Mouse (Mus musculus): ENCODE results near the gene Tgfbi. TPM values are rescaled to one million over a fixed set of nuclear protein-coding genes. Genes with fewer than 3 reads are reported as not detected.
A peak's percentile ranks its signal among the peaks of the same experiment; 100 is the strongest.

The Tgfbi gene
- polyA plus RNA-seq, 1 experiment from 2014 or later: 59.4 TPM

- H3K9ac ChIP-seq: peak overlapping the region; percentile 26; the same call in 1 of the 2 replicates
Observed at GRCm38 (mm10) chr13:56634139-56634615, 24.9 kb downstream of the Tgfbi start.

GRCm38 (mm10) chr13:56634920-56635319 is 25.6 kb downstream of the Tgfbi start:
- peak; percentile 64; the same call in 1 of the 2 replicates for ATAC-seq (ENCODE audit: extremely low read depth, insufficient number of reproducible peaks, low FRiP score, low TSS enrichment)
- peak overlapping the region; percentile 7; the same call in 1 of the 2 replicates for H3K4me2 ChIP-seq
- H3K27ac ChIP-seq (replicated peaks): peak overlapping the region; percentile 88
- peaks cover 50% of the 10 kb centered on the region for H3K36me3 ChIP-seq
- no peak overlapping the region for H3K4me3 ChIP-seq
- no peak overlapping the region for H3K9ac ChIP-seq
- no peaks in the 10 kb centered on the region for H3K9me3 ChIP-seq
- 29% methylated on average over 7 of the region's 7 CpGs for WGBS
- H3K27me3 ChIP-seq (replicated peaks): no peaks in the 10 kb centered on the region
- peaks cover 46% of the 10 kb centered on the region for H3K4me1 ChIP-seq

More at GRCm38 (mm10) chr13:56634139-56634615, 24.9 kb downstream of the Tgfbi start:
- H3K9me3 ChIP-seq: no peaks in the 10 kb centered on the region
- no peaks in the 10 kb centered on the region for H3K27me3 ChIP-seq (replicated peaks)
- no peak for ATAC-seq (ENCODE audit: extremely low read depth, insufficient number of reproducible peaks, low FRiP score, low TSS enrichment)
- peaks cover 46% of the 10 kb centered on the region for H3K4me1 ChIP-seq
- 18% methylated on average over 7 of the region's 7 CpGs for WGBS
- H3K27ac ChIP-seq (replicated peaks): peak overlapping the region; percentile 88
- no peak overlapping the region for H3K4me2 ChIP-seq
- H3K4me3 ChIP-seq: no peak overlapping the region
- H3K36me3 ChIP-seq: peaks cover 54% of the 10 kb centered on the region

- H3K27ac ChIP-seq (replicated peaks): no peak overlapping the region
- H3K4me2 ChIP-seq: no peak overlapping the region
- H3K27me3 ChIP-seq (replicated peaks): no peaks in the 10 kb centered on the region
- no peak overlapping the region for H3K9ac ChIP-seq
- no peak for ATAC-seq (ENCODE audit: extremely low read depth, insufficient number of reproducible peaks, low FRiP score, low TSS enrichment)
- peaks cover 31% of the 10 kb centered on the region for H3K4me1 ChIP-seq
- H3K4me3 ChIP-seq: no peak overlapping the region
- peaks cover 41% of the 10 kb centered on the region for H3K36me3 ChIP-seq
- 82% methylated on average over 8 of the region's 8 CpGs for WGBS
- no peaks in the 10 kb centered on the region for H3K9me3 ChIP-seq
Observed at GRCm38 (mm10) chr13:56637027-56637426, 27.7 kb downstream of the Tgfbi start.

GRCm38 (mm10) chr13:56641746-56642145 is 32.4 kb downstream of the Tgfbi start:
- peaks cover 24% of the 10 kb centered on the region for H3K36me3 ChIP-seq
- no peak overlapping the region for H3K27ac ChIP-seq (replicated peaks)
- no peak overlapping the region for H3K4me2 ChIP-seq
- no peak for ATAC-seq (ENCODE audit: extremely low read depth, insufficient number of reproducible peaks, low FRiP score, low TSS enrichment)
- H3K4me3 ChIP-seq: no peak overlapping the region
- H3K4me1 ChIP-seq: peaks cover 9% of the 10 kb centered on the region; the same call in 1 of the 2 replicates
- no peak overlapping the region for H3K9ac ChIP-seq
- H3K9me3 ChIP-seq: no peaks in the 10 kb centered on the region
- H3K27me3 ChIP-seq (replicated peaks): no peaks in the 10 kb centered on the region; the same call in 1 of the 2 replicates
- WGBS: 90% methylated on average over 2 of the region's 2 CpGs

GRCm38 (mm10) chr13:56644031-56644430 is 34.7 kb downstream of the Tgfbi start:
- H3K9ac ChIP-seq: no peak overlapping the region
- H3K27me3 ChIP-seq (replicated peaks): no peaks in the 10 kb centered on the region; the same call in 1 of the 2 replicates
- H3K27ac ChIP-seq (replicated peaks): no peak overlapping the region
- 70% methylated on average over 3 of the region's 3 CpGs for WGBS
- H3K4me3 ChIP-seq: no peak overlapping the region
- ATAC-seq (ENCODE audit: extremely low read depth, insufficient number of reproducible peaks, low FRiP score, low TSS enrichment): no peak
- H3K9me3 ChIP-seq: no peaks in the 10 kb centered on the region
- no peak overlapping the region for H3K4me2 ChIP-seq
- peaks cover 5% of the 10 kb centered on the region for H3K36me3 ChIP-seq
- peaks cover 16% of the 10 kb centered on the region for H3K4me1 ChIP-seq

- Histone ChIP-seq H3K9me3 (no peaks in the 10 kb centered on the region), H3K4me2 (no peak overlapping the region), H3K36me3 (no peaks in the 10 kb centered on the region), H3K27ac (replicated peaks) (no peak overlapping the region), H3K4me3 (no peak overlapping the region), H3K9ac (no peak overlapping the region), H3K27me3 (replicated peaks) (no peaks in the 10 kb centered on the region; the same call in 1 of the 2 replicates), H3K4me1 (peaks cover 16% of the 10 kb centered on the region)
- no peak for ATAC-seq (ENCODE audit: extremely low read depth, insufficient number of reproducible peaks, low FRiP score, low TSS enrichment)
- 75% methylated on average over 6 of the region's 6 CpGs for WGBS
Observed at GRCm38 (mm10) chr13:56645744-56646143, 36.4 kb downstream of the Tgfbi start.

GRCm38 (mm10) chr13:56647597-56648405 is 38.5 kb downstream of the Tgfbi start:
- no peak overlapping the region for H3K9ac ChIP-seq

GRCm38 (mm10) chr13:56650020-56650419 is 40.7 kb downstream of the Tgfbi start:
- Histone ChIP-seq H3K27ac (replicated peaks) (no peak overlapping the region; the same call in 1 of the 2 replicates), H3K4me3 (no peak overlapping the region), H3K4me1 (peaks cover 16% of the 10 kb centered on the region), H3K9me3 (no peaks in the 10 kb centered on the region), H3K4me2 (no peak overlapping the region), H3K9ac (no peak overlapping the region), H3K36me3 (no peaks in the 10 kb centered on the region), H3K27me3 (replicated peaks) (no peaks in the 10 kb centered on the region)
- WGBS: 78% methylated on average over 2 of the region's 2 CpGs
- no peak for ATAC-seq (ENCODE audit: extremely low read depth, insufficient number of reproducible peaks, low FRiP score, low TSS enrichment)

More at GRCm38 (mm10) chr13:56647597-56648405, 38.5 kb downstream of the Tgfbi start:
- Histone ChIP-seq H3K9me3 (no peaks in the 10 kb centered on the region), H3K27ac (replicated peaks) (peak overlapping the region; percentile 74), H3K36me3 (no peaks in the 10 kb centered on the region), H3K27me3 (replicated peaks) (no peaks in the 10 kb centered on the region; the same call in 1 of the 2 replicates), H3K4me2 (no peak overlapping the region), H3K4me1 (peaks cover 16% of the 10 kb centered on the region), H3K4me3 (no peak overlapping the region)
- WGBS: 50% methylated on average over 10 of the region's 10 CpGs
- ATAC-seq (ENCODE audit: extremely low read depth, insufficient number of reproducible peaks, low FRiP score, low TSS enrichment): peak; percentile 56; the same call in 1 of the 2 replicates

- no peak overlapping the region for H3K9ac ChIP-seq
- no peak overlapping the region for H3K4me3 ChIP-seq
- peaks cover 17% of the 10 kb centered on the region for H3K4me1 ChIP-seq
- no peaks in the 10 kb centered on the region for H3K36me3 ChIP-seq
- H3K4me2 ChIP-seq: no peak overlapping the region
- ATAC-seq (ENCODE audit: extremely low read depth, insufficient number of reproducible peaks, low FRiP score, low TSS enrichment): no peak
- H3K27ac ChIP-seq (replicated peaks): no peak overlapping the region
- H3K9me3 ChIP-seq: no peaks in the 10 kb centered on the region
- 67% methylated on average over 8 of the region's 8 CpGs for WGBS
- H3K27me3 ChIP-seq (replicated peaks): no peaks in the 10 kb centered on the region
Observed at GRCm38 (mm10) chr13:56652381-56652780, 43.1 kb downstream of the Tgfbi start.

- no peak for ATAC-seq (ENCODE audit: extremely low read depth, insufficient number of reproducible peaks, low FRiP score, low TSS enrichment)
- Histone ChIP-seq H3K4me2 (no peak overlapping the region), H3K4me3 (no peak overlapping the region), H3K9me3 (no peaks in the 10 kb centered on the region), H3K27me3 (replicated peaks) (no peaks in the 10 kb centered on the region), H3K4me1 (peaks cover 13% of the 10 kb centered on the region), H3K27ac (replicated peaks) (no peak overlapping the region), H3K9ac (no peak overlapping the region), H3K36me3 (no peaks in the 10 kb centered on the region)
- 67% methylated on average over 5 of the region's 5 CpGs for WGBS
Observed at GRCm38 (mm10) chr13:56654176-56654575, 44.9 kb downstream of the Tgfbi start.

GRCm38 (mm10) chr13:56657946-56658512 is 48.7 kb downstream of the Tgfbi start:
- Histone ChIP-seq H3K9me3 (no peaks in the 10 kb centered on the region), H3K4me2 (no peak overlapping the region), H3K27me3 (replicated peaks) (no peaks in the 10 kb centered on the region), H3K9ac (no peak overlapping the region), H3K4me1 (peaks cover 32% of the 10 kb centered on the region), H3K27ac (replicated peaks) (no peak overlapping the region; the same call in 1 of the 2 replicates), H3K36me3 (no peaks in the 10 kb centered on the region), H3K4me3 (no peak overlapping the region)
- 34% methylated on average over 7 of the region's 7 CpGs for WGBS
- no peak for ATAC-seq (ENCODE audit: extremely low read depth, insufficient number of reproducible peaks, low FRiP score, low TSS enrichment)

Data from heart, embryonic 13.5 days (tissue).